Mouse (Mus musculus) left cerebral cortex, postnatal 14 days (tissue): ENCODE data around the gene Car2. TPM values are rescaled to one million over a fixed set of nuclear protein-coding genes. Genes with fewer than 3 reads are reported as not detected.
A peak's percentile ranks its signal among the peaks of the same experiment; 100 is the strongest.

Experiments
- DNase-seq, 2 experiments: peaks; one replicate each; pipeline ENCODE4 v3.0.0; 2021 to 2022; ENCODE audit warnings: low spot score in 2 of 2, mixed read lengths in 1 of 2
- intact Hi-C: fragments of 180-260 bp; cut with DNase I; formaldehyde crosslinking; loops from one replicate; pipeline ENCODE4 v1.15.1; 2025
- long read RNA-seq, 2 experiments: library from polyadenylated mRNA; stranded (forward); transcript quantifications; one replicate each; pipeline ENCODE4 v2.0.0; 2021
- total RNA-seq, 2 experiments: library from RNA; stranded (reverse); gene quantifications; 2 replicates each; pipeline ENCODE4 v1.2.3; 2021

The Car2 gene
- 10 to 100 TPM; 73.3 to 76.3 TPM for total RNA-seq
- long read RNA-seq, experiment 1, transcript Car2-201 (7 exons, 1,788 nt) = major isoform, 140 of 147 reads
- long read RNA-seq, experiment 1, partial matches to known transcripts = 1 of 147 reads
- long read RNA-seq, experiment 1, other reads (novel, unspliced or antisense) = 6 of 147 reads
- long read RNA-seq, experiment 2, transcript Car2-201 (7 exons, 1,788 nt) = major isoform, 99 of 112 reads
- long read RNA-seq, experiment 2, partial matches to known transcripts = 4 of 112 reads
- long read RNA-seq, experiment 2, other reads (novel, unspliced or antisense) = 9 of 112 reads

DNA sequence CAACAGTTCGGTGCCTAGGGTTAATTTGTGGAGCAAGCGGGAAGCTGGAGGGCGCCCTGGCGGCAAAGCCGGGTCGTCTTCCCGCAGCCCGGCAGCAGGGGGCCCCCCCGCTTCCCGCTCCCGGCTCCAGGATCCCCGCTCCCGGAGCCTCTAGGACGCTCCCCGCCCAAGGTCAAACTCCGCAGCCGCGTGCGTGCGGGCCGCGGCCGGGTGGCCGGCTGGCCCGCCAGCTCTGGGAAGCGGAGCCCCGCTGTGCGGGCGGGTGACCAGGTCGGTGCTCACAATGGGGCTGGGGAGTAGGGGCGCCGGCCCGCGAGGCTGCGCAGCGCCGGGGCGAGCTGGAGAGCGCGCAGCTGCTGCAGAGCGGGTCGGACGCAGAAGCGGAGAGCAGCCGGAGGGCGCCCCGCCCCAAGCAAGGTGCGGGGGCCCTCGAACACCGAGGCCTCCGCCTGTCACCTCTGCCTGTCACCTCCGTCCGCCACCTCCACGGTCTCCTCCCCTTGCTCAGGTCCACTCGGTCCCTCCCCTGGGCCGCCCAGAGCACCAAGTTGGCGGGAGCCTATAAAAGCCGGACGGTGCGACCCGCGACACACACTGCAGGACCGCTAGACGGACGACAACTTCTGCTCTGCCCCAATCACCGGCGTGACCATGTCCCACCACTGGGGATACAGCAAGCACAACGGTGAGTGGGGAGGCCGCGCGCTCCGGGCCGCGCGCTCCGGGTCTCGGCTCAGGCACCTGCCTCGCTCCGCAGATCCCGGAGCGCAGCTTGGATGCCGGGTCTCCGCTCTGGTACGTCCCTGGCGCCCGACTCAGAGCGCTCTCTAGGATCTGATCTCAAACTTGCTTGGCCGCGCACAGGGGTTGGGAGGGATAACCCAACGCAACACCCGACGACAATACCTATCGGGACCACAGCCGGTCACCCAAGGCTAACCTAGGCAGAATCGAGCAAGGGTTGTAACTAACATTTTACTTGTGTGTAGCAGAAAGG lies at the start of gene Car2:
TSS of gene Car2 (plus strand) at position 172 of the 997 bp plus-strand sequence.
- intact Hi-C loops = loop anchor here (5.0 kb wide), 1 partner anchor 306 kb away; no protein-coding TSS in a partner anchor
- DNase-seq = peak; percentile 28 to 67

DNA sequence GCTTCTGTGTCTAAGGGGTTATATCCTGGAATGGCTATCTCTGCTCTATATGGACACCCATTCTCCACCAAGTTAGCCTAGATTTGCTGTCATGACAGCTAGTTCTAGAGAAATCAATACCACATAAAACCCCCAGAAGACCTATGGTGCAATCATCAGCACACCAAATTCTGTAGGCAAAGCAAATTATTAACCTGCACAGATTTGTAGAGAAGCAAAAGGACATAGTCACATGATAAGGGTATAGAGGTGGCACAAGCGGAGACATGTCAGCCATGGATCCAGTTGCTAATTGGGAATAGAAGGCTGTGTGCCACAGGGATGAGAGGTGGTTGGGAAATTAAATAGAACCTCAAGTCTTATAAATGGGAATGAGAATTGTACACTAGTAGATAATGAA lies 47.1 kb upstream of the Car2 start:
- intact Hi-C loops = no loop called here
- no peak for DNase-seq

DNA sequence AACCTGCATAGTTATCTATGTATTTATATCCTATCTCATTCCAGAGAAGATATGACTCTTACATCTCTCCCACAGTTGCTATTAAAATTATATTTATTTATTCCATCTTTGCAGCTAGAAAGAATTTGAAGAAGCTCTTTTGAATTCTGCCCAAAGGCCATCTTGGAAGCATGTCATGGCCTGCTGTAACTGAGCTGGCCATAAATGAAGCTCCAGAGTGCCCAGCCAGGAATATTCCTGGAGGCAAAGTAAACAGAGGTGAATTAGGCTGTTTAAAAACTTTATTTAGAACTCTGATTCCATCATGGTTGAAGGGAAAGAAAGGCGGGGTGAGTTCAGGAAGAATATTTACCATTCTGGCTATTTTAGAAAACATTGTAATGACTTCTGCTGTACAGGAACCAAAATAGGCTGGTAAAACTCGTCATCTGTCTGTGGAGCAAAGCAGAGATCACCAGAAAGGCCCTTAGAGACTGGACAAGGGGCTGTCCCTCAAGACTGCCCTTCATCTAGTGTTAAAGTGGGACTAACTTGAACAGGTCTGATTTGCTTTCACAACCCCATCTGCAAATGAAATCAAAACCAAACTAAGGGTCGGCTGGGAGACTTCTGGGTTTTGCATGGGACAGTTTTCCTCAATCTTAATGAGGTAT lies 46.5 kb upstream of the Car2 start:
- DNase-seq = no peak
- intact Hi-C loops = no loop called here

DNA sequence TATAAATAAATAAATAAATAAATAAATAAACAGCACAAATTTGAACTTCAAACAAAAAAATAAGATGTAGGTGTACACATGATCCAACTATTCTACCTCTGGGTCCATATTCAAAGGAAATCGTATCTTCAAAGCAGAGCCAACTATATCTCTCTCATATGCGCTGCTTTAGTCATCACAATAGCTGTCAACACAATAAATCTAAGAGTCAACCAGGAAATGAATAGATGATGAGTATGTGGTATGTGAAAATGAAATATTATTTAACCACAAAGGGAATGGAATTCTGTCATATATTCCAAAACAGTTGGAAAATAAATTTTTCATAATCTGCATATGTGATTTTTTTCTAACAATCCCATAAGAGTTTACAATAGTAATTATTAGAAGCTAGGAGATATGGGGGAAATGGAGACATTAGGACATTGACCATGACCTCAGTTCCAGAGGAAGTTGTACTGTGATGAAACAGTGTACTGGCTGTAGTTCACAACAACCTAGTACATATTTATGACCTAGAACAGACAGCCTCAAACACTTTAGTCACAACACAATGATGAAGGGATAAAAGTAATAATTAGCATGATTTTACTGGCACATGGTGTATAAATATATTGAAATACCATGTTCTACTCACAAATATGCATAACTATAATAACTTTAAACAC lies 37.4 kb upstream of the Car2 start:
- no peak for DNase-seq
- intact Hi-C loops = no loop called here

DNA sequence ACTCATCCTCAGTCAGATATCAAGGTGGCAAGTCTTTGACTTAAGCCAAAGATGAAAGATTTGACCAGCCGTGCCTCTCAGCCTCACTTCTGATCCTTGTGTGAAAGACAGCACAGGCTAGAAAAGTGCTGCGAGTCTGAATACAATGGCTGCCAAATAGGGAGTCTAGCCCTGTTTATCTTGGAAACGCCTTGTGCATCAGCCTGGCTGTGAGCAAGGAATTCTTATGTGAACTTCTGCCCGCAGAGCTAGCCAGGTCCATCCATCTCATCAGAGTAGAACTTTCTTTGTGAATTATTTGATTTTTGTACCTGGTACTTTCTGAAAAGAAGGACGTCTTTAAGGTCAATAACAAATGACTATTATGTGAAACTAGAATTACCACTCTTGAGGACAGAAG lies 32.1 kb upstream of the Car2 start:
- DNase-seq = no peak
- intact Hi-C loops = no loop called here

DNA sequence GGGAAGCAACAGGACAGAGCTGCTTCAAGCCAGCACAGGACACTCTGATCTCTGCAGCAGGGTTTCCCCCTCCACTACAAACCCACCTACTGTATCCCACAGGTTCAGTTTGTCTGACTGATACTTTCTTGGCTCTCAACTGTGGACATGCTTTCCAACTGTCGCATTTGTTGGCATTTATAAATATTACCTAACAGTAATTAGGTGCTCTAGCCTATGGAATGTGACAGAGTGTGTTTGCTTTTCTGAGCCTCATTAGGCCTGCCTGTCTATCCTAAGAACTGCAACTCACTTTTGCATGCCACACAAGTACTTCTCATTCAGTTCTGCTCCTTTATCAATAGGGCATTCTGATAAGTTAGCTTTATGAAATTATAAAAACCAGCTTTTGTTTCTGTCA lies 31.6 kb upstream of the Car2 start:
- DNase-seq = no peak
- intact Hi-C loops = no loop called here

DNA sequence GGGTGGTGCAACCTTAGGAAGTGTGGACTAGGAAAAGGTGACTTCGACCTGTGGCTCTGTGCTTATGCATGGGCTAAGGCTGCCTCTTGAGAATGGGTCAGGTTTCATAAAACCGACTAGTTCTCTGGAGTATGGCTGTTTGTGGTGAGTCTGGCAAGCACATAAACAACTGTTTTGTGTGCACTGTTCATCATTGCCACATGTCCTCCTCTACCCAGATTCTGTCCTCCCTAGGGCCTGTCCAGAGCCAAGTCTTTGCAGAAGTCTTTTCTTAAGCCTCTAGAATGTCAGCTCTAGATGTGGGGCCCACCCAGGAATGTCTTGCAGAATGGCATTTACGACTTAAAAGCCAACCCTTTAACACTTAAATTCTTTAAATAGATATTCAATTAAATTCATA lies 28.2 kb upstream of the Car2 start:
- intact Hi-C loops = no loop called here
- no peak for DNase-seq

DNA sequence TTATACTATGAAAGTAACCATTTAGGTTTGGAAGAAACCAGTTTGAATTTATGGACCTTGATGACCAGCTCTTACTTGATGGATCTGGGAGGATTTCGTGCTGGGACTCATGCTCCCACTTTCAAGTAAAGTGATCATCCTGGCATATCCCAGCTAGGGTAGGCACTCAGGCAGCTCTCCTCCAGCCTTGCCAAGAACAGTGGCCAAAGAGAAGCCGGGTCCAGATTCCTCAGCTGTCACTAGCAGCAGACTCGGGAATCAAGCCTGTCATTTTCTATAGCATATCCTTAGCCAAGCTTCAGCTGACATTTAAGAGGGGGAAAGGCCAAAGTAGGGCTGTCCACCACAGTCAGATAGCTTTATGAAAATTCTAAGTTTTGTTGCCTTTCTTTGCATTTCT lies 25.8 kb upstream of the Car2 start:
- intact Hi-C loops = no loop called here
- DNase-seq = no peak

DNA sequence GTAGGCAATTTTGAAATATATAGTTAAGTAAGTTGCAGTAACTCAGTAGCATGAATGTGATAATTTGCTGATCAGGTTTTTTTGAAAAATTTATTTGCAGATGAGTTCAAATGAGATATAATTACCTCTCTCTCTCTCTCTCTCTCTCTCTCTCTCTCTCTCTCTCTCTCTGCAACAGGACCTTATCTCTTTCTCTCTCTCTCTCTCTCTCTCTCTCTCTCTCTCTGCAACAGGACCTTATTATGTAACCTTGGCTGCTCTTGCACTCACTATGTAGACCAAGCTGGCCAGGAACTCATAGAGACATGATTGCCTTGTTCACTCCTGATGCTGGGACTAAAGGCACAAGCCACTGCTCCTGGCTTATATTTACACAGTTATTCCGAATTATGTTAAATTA lies 24.9 kb upstream of the Car2 start:
- no peak for DNase-seq
- intact Hi-C loops = no loop called here

DNA sequence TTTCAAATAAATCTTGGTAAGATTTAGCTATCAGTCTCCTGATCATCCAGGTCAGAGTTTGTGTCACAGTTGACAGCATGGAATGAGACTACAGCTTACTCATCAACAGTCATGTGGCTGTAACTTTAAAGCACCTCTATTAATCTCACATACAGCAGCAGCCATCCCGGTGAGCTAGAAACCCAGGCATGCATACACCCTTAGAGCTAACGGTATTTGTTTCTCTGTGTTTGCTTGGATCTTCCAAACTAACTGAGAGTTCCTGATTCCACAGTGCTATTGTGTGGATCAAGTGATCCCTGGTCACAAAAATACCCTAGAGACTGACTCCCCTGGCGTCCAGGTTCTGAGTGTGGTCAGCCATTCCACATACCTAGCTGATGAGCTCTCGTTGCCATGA lies 24.3 kb upstream of the Car2 start:
- intact Hi-C loops = no loop called here

DNA sequence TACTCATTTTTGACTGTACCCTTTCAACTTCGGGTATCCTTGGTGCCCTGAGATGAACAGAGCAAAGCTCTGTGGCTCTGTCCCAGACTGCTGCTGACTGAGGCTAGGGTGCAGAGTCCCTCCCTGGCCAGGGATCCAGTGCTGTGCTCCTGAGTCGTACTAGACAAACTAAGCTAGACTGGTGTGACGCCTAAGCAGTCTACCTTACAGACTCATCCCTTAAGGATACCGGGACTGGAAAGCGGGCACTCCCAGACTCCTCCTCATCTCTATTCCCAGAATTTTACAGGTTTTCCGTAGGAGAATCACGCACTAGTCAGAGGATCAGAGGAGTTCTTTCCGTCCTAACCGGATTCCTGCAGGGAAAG lies 23.4 kb upstream of the Car2 start:
- DNase-seq = no peak
- intact Hi-C loops = no loop called here

More for the DNA sequence above, 24.3 kb upstream of the Car2 start:
- no peak for DNase-seq

DNA sequence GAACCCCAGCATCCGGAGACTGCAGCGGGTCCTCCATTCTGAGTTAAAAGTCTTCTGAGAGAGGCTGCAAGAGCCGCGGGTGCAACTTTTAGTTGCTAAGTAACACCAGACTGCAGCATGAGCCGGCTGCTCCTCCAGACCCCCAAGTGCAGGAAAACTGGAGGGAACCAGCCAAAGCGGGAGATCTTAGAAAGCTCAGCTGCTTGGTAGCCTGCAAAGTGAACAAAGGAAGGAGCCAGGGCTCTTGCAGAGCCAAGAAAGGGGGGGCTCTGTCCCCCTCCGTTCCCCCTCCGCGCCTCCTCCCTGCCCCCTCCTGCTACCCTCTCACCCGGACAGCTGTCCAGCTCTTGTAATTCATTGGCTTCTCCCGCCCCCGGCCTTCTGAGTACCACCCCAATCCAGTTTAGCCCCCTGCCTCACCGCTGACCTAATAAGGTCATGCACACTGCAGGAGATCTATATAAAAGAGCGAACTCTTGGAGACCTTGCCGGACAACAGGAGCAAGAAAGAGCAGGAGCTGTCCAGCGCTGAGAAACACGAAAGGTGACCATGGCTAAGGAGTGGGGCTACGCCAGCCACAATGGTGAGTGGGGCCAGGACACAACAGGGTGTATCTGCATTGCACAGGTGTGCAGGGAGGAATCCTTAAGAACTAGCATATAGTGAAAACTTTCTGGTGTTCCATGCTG lies 22.9 kb upstream of the Car2 start, which contains the start of gene Car3:
TSS of gene Car3 (plus strand) at position 491 of the 690 bp plus-strand sequence.
- peak; percentile 30 to 56 for DNase-seq
- intact Hi-C loops = no loop called here

DNA sequence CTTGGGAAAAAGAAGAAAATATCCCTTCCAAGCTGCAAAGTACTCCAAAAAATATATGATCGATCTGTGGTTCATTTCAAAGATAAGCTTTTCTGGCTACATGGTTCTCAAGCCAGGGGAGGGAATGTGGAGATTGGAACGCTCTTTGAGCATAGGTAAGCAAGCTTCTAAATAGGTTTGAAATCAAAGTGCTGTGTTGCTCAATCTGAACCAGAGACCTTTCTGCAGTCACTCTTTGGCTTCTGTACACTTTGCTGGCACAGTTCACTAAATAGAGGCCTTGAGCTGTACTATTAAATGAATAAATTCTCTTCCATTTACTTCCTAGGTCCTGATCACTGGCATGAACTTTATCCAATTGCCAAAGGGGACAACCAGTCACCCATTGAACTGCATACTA lies 22.2 kb upstream of the Car2 start:
- intact Hi-C loops = no loop called here

DNA sequence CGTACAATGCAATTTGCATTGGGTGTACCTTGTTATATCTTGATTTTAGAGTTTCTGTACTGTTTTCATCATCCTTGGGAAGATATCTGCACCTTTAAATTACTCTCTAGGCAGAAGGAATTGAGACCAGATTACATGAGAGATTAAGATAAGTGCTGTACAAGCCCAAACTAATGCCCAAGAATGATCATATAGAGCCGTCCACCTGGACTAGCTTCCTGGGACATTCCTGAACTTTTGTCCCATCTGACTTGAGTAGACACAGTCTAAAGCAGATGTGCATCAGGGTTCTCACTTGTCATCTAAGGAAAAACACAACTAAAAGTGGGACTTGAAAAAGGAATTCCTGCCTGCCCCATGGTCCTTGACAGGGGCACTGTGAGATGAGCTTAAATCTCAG lies 20.1 kb upstream of the Car2 start:
- no peak for DNase-seq
- intact Hi-C loops = no loop called here

More for the DNA sequence above, 22.2 kb upstream of the Car2 start:
- DNase-seq = no peak

DNA sequence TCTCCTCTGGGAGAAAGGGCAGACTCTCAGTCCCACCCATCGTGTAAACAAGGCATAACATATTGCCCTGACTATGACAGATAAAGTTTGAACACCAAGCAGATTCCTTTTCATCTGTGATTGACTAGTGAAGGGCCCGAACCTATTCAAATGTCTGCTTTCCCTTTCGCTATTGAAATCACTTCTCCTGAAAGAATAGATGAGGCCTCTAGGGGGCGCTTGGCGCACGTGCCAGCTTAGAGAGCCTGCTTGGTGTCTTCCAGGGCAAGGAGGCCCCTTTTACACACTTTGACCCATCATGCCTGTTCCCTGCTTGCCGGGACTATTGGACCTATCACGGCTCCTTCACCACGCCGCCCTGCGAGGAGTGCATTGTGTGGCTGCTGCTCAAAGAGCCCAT lies 16.3 kb upstream of the Car2 start:
- peak; percentile 58 to 73 for DNase-seq
- intact Hi-C loops = loop anchor here (5.0 kb wide), 2 partner anchors 192 to 378 kb away; no protein-coding TSS in a partner anchor

DNA sequence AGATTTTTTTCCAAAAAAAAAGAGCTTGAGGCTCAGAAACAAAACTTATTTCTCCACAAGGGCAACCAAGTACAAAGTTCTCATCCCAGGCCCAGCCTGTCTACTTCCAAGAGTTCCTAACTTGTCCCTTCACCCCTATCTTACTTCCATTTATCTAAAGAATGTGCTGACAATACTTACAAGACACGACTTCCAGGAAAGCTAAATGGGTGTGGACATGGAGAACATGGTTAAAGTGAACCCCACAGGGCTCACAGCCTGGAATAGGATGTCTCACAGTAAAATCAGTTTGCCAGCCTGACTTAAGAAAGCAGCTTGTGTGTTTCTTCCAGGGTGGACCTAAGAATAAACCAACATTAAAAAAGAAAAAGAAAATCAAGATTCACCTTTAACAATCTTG lies 15.5 kb upstream of the Car2 start:
- DNase-seq = no peak
- intact Hi-C loops = loop anchor here (5.0 kb wide), 2 partner anchors 193 to 377 kb away; no protein-coding TSS in a partner anchor

DNA sequence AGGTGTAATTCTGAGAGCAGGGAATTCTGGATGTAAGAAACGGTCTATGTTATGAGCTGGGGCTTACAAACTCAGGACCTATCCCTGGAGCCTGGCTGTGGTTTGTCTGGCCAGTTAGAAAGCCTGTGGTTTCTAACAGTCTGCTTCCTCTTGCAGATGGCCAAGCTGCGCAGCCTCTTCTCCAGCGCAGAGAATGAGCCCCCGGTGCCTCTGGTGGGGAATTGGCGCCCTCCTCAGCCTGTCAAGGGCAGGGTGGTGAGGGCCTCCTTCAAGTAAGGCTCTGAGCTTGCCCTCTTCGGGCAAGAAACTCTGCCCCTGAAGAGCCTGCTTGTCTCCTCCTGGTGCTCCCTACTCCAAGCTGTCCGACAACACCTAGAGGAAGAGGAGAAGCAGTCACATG lies 14.7 kb upstream of the Car2 start:
- DNase-seq = no peak
- intact Hi-C loops = loop anchor here (5.0 kb wide), 2 partner anchors 194 to 376 kb away; no protein-coding TSS in a partner anchor

DNA sequence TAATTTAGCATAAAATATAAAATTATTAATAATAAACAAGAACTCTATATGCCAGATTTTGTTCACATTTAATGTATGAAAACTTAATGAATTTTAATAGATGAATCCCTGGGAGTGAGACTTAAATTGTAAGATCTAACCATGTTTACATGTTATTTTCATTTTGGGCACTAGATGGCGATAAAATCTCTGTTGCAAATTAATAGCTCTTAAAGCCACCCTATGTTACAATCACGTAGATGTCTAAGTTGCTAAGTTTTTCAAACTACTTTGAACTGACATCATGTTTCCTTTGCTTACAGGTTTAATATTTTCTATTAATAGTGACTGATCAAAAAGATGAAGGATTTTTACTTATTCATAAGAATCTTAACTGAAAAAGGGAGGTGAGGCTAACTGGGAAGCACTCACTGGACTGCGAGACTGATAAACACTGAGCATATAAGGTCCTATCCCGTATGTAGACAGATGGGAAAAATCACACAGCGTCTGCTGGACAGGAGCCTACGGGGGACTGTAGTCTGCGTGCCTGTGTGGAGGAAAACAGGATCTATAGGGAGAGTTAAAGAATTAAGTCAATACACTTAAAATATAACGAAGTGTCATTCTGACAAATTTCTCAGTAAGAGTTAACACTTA lies 11.6 kb upstream of the Car2 start:
- peak; percentile 50 to 81 for DNase-seq
- intact Hi-C loops = loop anchor here (2.0 to 5.0 kb wide), 3 partner anchors 197 to 373 kb away; no protein-coding TSS in a partner anchor
